Mouse (Mus musculus): ENCODE data around the gene Gfy.

- TF ChIP-seq CTCF (IDR thresholded peaks at IDR 0.05; ENCODE audit: control insufficient read depth, insufficient read depth, low read length) (no peak), POLR2A (IDR thresholded peaks at IDR 0.05; ENCODE audit: borderline replicate concordance, control insufficient read depth, low read depth, low read length) (no peak)
These were observed 20.4 kb downstream of the Gfy start for GRCm38 (mm10) chr7:45158991-45159390.

All from bone marrow, adult 2 months (tissue).